Mouse (Mus musculus): ENCODE data around the gene Txndc12. TPM values are rescaled to one million over a fixed set of nuclear protein-coding genes. Genes with fewer than 3 reads are reported as not detected.

Txndc12 gene
- polyA plus RNA-seq, 1 experiment from 2014 or later: 72.7 TPM

- ATAC-seq (ENCODE audit: low FRiP score): no peak
- Histone ChIP-seq H3K9ac (replicated peaks) (no peak overlapping the region), H3K9me3 (replicated peaks) (no peaks in the 10 kb centered on the region), H3K4me3 (replicated peaks) (no peak overlapping the region), H3K27ac (replicated peaks) (no peak overlapping the region), H3K4me2 (no peak overlapping the region), H3K36me3 (peaks cover 51% of the 10 kb centered on the region), H3K4me1 (peaks cover 8% of the 10 kb centered on the region), H3K27me3 (replicated peaks) (no peaks in the 10 kb centered on the region)
- WGBS: 90% methylated on average over 2 of the region's 2 CpGs
Measured at GRCm38 (mm10) chr4:108826643-108827042, 7.8 kb upstream of the Txndc12 start.

- Histone ChIP-seq H3K27me3 (replicated peaks) (no peaks in the 10 kb centered on the region), H3K36me3 (peaks cover 22% of the 10 kb centered on the region), H3K4me3 (replicated peaks) (no peak overlapping the region), H3K9ac (replicated peaks) (no peak overlapping the region), H3K4me1 (peaks cover 22% of the 10 kb centered on the region), H3K9me3 (replicated peaks) (no peaks in the 10 kb centered on the region), H3K27ac (replicated peaks) (no peak overlapping the region), H3K4me2 (no peak overlapping the region)
- WGBS: 82% methylated on average over 1 of the region's 1 CpGs
- ATAC-seq (ENCODE audit: low FRiP score): no peak
Measured at GRCm38 (mm10) chr4:108830698-108831097, 3.7 kb upstream of the Txndc12 start.

GRCm38 (mm10) chr4:108832916-108833827, 1.2 kb upstream of the Txndc12 start, which contains the start of gene Btf3l4:
Btf3l4 (minus strand) TSS chr4:108833614.
- Histone ChIP-seq H3K9ac (replicated peaks) (peak within 1 kb of the TSS; percentile 96), H3K27me3 (replicated peaks) (no peaks in the 10 kb centered on the region), H3K4me3 (replicated peaks) (peak within 1 kb of the TSS; percentile 74), H3K4me1 (peaks cover 43% of the 10 kb centered on the region), H3K27ac (replicated peaks) (peak within 1 kb of the TSS; percentile 99), H3K4me2 (peak within 1 kb of the TSS; percentile 66), H3K36me3 (peaks cover 11% of the 10 kb centered on the region), H3K9me3 (replicated peaks) (no peaks in the 10 kb centered on the region)
- ATAC-seq (ENCODE audit: low FRiP score): peak; percentile 96
- 0% methylated on average over 64 of the region's 73 CpGs for WGBS

- H3K9ac ChIP-seq (replicated peaks): peak overlapping the region; percentile 96
- H3K9me3 ChIP-seq (replicated peaks): no peaks in the 10 kb centered on the region
- peak overlapping the region; percentile 66 for H3K4me2 ChIP-seq
- ATAC-seq (ENCODE audit: low FRiP score): no peak
- peaks cover 9% of the 10 kb centered on the region for H3K36me3 ChIP-seq
- H3K4me3 ChIP-seq (replicated peaks): peak overlapping the region; percentile 74
- H3K4me1 ChIP-seq: peaks cover 47% of the 10 kb centered on the region
- no peaks in the 10 kb centered on the region for H3K27me3 ChIP-seq (replicated peaks)
- 0% methylated on average over 6 of the region's 6 CpGs for WGBS
- peak overlapping the region; percentile 99 for H3K27ac ChIP-seq (replicated peaks)
Measured at GRCm38 (mm10) chr4:108833828-108834114, 630 bp upstream of the Txndc12 start.

- no peaks in the 10 kb centered on the region for H3K9me3 ChIP-seq (replicated peaks)
- H3K9ac ChIP-seq (replicated peaks): peak overlapping the region; percentile 96
- ATAC-seq (ENCODE audit: low FRiP score): no peak
- H3K4me2 ChIP-seq: peak overlapping the region; percentile 66
- peak overlapping the region; percentile 74 for H3K4me3 ChIP-seq (replicated peaks)
- H3K36me3 ChIP-seq: peaks cover 3% of the 10 kb centered on the region; the same call in 1 of the 2 replicates
- peak overlapping the region; percentile 99 for H3K27ac ChIP-seq (replicated peaks)
- peaks cover 47% of the 10 kb centered on the region for H3K4me1 ChIP-seq
- WGBS: under 1% methylated on average over 15 of the region's 15 CpGs
- H3K27me3 ChIP-seq (replicated peaks): no peaks in the 10 kb centered on the region
Measured at GRCm38 (mm10) chr4:108834971-108835311, 540 bp downstream of the Txndc12 start.

- Histone ChIP-seq H3K4me3 (replicated peaks) (peak overlapping the region; percentile 74), H3K27ac (replicated peaks) (peak overlapping the region; percentile 99), H3K9ac (replicated peaks) (peak overlapping the region; percentile 96), H3K4me2 (peak overlapping the region; percentile 66), H3K27me3 (replicated peaks) (no peaks in the 10 kb centered on the region), H3K36me3 (no peaks in the 10 kb centered on the region), H3K9me3 (replicated peaks) (no peaks in the 10 kb centered on the region), H3K4me1 (peaks cover 47% of the 10 kb centered on the region)
- ATAC-seq (ENCODE audit: low FRiP score): no peak
- WGBS: 71% methylated on average over 3 of the region's 3 CpGs
Measured at GRCm38 (mm10) chr4:108835496-108835895, 1.1 kb downstream of the Txndc12 start.

GRCm38 (mm10) chr4:108838031-108838430, 3.6 kb downstream of the Txndc12 start:
- WGBS: 80% methylated on average over 4 of the region's 4 CpGs
- ATAC-seq (ENCODE audit: low FRiP score): no peak
- Histone ChIP-seq H3K4me3 (replicated peaks) (no peak overlapping the region), H3K9me3 (replicated peaks) (no peaks in the 10 kb centered on the region), H3K27me3 (replicated peaks) (no peaks in the 10 kb centered on the region), H3K4me1 (peaks cover 31% of the 10 kb centered on the region), H3K4me2 (no peak overlapping the region), H3K36me3 (no peaks in the 10 kb centered on the region), H3K27ac (replicated peaks) (no peak overlapping the region), H3K9ac (replicated peaks) (no peak overlapping the region)

GRCm38 (mm10) chr4:108841920-108842578, 7.6 kb downstream of the Txndc12 start:
- Histone ChIP-seq H3K4me1 (peaks cover 13% of the 10 kb centered on the region), H3K36me3 (no peaks in the 10 kb centered on the region), H3K27me3 (replicated peaks) (no peaks in the 10 kb centered on the region), H3K4me3 (replicated peaks) (no peak overlapping the region), H3K4me2 (no peak overlapping the region), H3K9ac (replicated peaks) (no peak overlapping the region), H3K9me3 (replicated peaks) (no peaks in the 10 kb centered on the region), H3K27ac (replicated peaks) (no peak overlapping the region)
- ATAC-seq (ENCODE audit: low FRiP score): no peak
- 91% methylated on average over 7 of the region's 7 CpGs for WGBS

GRCm38 (mm10) chr4:108843336-108843735, 8.9 kb downstream of the Txndc12 start:
- H3K4me3 ChIP-seq (replicated peaks): no peak overlapping the region
- no peak for ATAC-seq (ENCODE audit: low FRiP score)
- H3K27ac ChIP-seq (replicated peaks): no peak overlapping the region
- no peaks in the 10 kb centered on the region for H3K27me3 ChIP-seq (replicated peaks)
- H3K36me3 ChIP-seq: no peaks in the 10 kb centered on the region
- no peak overlapping the region for H3K4me2 ChIP-seq
- no peak overlapping the region for H3K9ac ChIP-seq (replicated peaks)
- H3K9me3 ChIP-seq (replicated peaks): no peaks in the 10 kb centered on the region
- peaks cover 4% of the 10 kb centered on the region; the same call in 1 of the 2 replicates for H3K4me1 ChIP-seq

- 88% methylated on average over 5 of the region's 5 CpGs for WGBS
- H3K4me2 ChIP-seq: no peak overlapping the region
- no peaks in the 10 kb centered on the region for H3K27me3 ChIP-seq (replicated peaks)
- H3K9me3 ChIP-seq (replicated peaks): no peaks in the 10 kb centered on the region
- H3K4me1 ChIP-seq: peaks cover 24% of the 10 kb centered on the region
- H3K9ac ChIP-seq (replicated peaks): no peak overlapping the region
- no peak for ATAC-seq (ENCODE audit: low FRiP score)
- no peaks in the 10 kb centered on the region for H3K36me3 ChIP-seq
- no peak overlapping the region for H3K27ac ChIP-seq (replicated peaks)
- H3K4me3 ChIP-seq (replicated peaks): no peak overlapping the region
Measured at GRCm38 (mm10) chr4:108845824-108846569, 11.6 kb downstream of the Txndc12 start.

GRCm38 (mm10) chr4:108847715-108848504, 13.5 kb downstream of the Txndc12 start, which contains the start of gene Kti12:
Kti12 (plus strand) TSS chr4:108847785.
- H3K4me2 ChIP-seq: peak within 1 kb of the TSS; percentile 90
- no peaks in the 10 kb centered on the region for H3K9me3 ChIP-seq (replicated peaks)
- ATAC-seq (ENCODE audit: low FRiP score): peak; percentile 91
- no peaks in the 10 kb centered on the region; the same call in 1 of the 2 replicates for H3K36me3 ChIP-seq
- H3K4me3 ChIP-seq (replicated peaks): peak within 1 kb of the TSS; percentile 76
- H3K4me1 ChIP-seq: peaks cover 28% of the 10 kb centered on the region
- H3K9ac ChIP-seq (replicated peaks): peak within 1 kb of the TSS; percentile 67
- WGBS: under 1% methylated on average over 77 of the region's 77 CpGs
- H3K27me3 ChIP-seq (replicated peaks): no peaks in the 10 kb centered on the region
- H3K27ac ChIP-seq (replicated peaks): peak within 1 kb of the TSS; percentile 86
